In the genomic region with DNA sequence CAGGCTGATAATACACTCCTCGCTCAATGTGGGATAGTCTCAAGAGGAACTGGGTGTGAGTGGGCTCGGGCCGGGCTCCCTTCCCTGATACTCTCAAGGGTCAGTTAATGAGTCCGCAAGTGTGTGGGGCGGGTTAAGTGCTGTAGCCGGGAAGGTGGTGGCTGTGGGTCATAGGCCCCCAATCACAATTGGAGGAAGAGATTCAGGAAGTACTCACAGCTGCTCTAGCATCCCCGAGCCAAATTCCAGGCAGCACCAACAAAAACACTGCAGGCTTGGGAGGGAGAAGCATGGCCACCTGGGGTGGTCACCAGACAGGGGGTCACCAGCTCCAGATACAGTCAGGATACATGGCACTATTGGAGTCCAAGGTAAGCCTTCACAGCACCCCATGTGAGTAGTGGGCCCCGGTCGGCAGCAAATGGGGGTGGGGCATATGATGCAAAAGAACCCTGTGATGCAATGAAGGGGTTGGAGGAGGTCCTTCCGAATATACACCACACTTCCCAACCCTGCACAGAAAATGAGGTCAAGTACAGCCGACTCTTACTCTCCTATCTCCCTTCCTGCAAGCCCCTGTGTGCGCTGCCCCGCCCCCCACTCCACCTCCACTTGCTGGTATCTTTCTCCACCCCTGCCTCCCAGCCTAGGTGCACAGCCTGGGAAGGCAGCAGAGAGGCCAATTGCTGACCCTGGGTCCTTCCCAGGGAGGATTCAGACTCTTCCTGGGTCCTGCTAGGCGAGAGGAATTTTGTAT, we compare ENCODE assay signal across 9 mouse cellular contexts. TPM values are rescaled to one million over a fixed set of nuclear protein-coding genes. Genes with fewer than 3 reads are reported as not detected.
DNase-seq lines count a peak whose midpoint lies in the region; TF ChIP-seq lines count a peak whose summit lies in the region.
"Had no signal": no experiment of that assay in that cellular context is flagged by ENCODE, and none has a peak within 500 bp of the region (broad histone marks: within the 10 kb centered on the region; RNA-seq: fewer than 3 reads in every experiment).

Gene Spaar (plus strand): TSS at position 241 of the 757 bp plus-strand sequence.

- peak; percentile 99 for DNase-seq in heart, adult 11 months
- DNase-seq in kidney, adult 8-10 months, result peak; percentile 58 to 67
- peak; percentile 77 for DNase-seq in lung, adult 2 months
- DNase-seq in right cerebral cortex, adult 2 months (ENCODE audit: low spot score in 2 of 2), result no peak
- DNase-seq in thymus, adult 18-20 months, result no peak
- no peak for DNase-seq in urinary bladder, postnatal 25 days (ENCODE audit: low spot score)
- DNase-seq in cerebellum, postnatal 4 days (ENCODE audit: low spot score in 2 of 2), result no peak

- TF ChIP-seq POLR2A in bone marrow, adult 2 months (IDR thresholded peaks at IDR 0.05; ENCODE audit: borderline replicate concordance, control insufficient read depth, low read depth, low read length), result no peak
- no peak; the same call in 1 of the 2 replicates for TF ChIP-seq POLR2A in lung, adult 2 months (IDR thresholded peaks at IDR 0.05; ENCODE audit: borderline replicate concordance, extremely low read depth, low read depth, low read length)

- WGBS in bone marrow, adult 2 months, result 45% methylated on average over 14 of the region's 14 CpGs
- 16% methylated on average over 14 of the region's 14 CpGs for WGBS in lung, adult 2 months

- no peak for TF ChIP-seq CTCF in bone marrow, adult 2 months (IDR thresholded peaks at IDR 0.05; ENCODE audit: control insufficient read depth, insufficient read depth, low read length)
- TF ChIP-seq CTCF in lung, adult 2 months (IDR thresholded peaks at IDR 0.05; ENCODE audit: insufficient read depth, low read length), result no peak

- peak within 1 kb of the TSS; percentile 14; the same call in 1 of the 2 replicates for H3K27ac ChIP-seq in bone marrow, adult 2 months (ENCODE audit: control insufficient read depth, insufficient read depth, low read depth, low read length, poor library complexity)
- H3K27ac ChIP-seq: embryonic facial prominence, embryonic 12.5 days had no signal

- H3K4me3 ChIP-seq in bone marrow, adult 2 months (replicated peaks; ENCODE audit: control insufficient read depth, low read depth, low read length), result no peak within 1 kb of the TSS
- H3K4me3 ChIP-seq in lung, adult 2 months (replicated peaks; ENCODE audit: extremely low read depth, low read depth, low read length), result no peak within 1 kb of the TSS
- H3K4me3 ChIP-seq: embryonic facial prominence, embryonic 12.5 days had no signal

- no peaks in the 10 kb centered on the region for H3K4me1 ChIP-seq in bone marrow, adult 2 months (ENCODE audit: control insufficient read depth, insufficient read depth, low read length)
- peaks cover 35% of the 10 kb centered on the region for H3K4me1 ChIP-seq in lung, adult 2 months (ENCODE audit: control insufficient read depth, insufficient read depth, low read length)

RNA-seq across cellular contexts. Expression of gene Spaar, which starts in this region (rescaled TPM):
- 0.63 and 0.80 TPM in 2 replicates for polyA plus RNA-seq in bone marrow, adult 2 months (2011; ENCODE audit: insufficient read depth, insufficient read length, low replicate concordance, missing spikeins)
- polyA plus RNA-seq in lung, adult 2 months (2012; rRNA removed), result 5.7 and 9.4 TPM in 2 replicates
- polyA plus RNA-seq: embryonic facial prominence, embryonic 12.5 days had no signal

Comparison
In these comparisons a context has a peak if more than half of its experiments do, and no peak if none do; other contexts are left out.
1. DNase-seq: peak in heart, adult 11 months (single experiment), kidney, adult 8-10 months (2 of 2) and lung, adult 2 months (single experiment); none in right cerebral cortex, adult 2 months (0 of 2), thymus, adult 18-20 months (0 of 2), urinary bladder, postnatal 25 days (single experiment) and cerebellum, postnatal 4 days (0 of 2).